Mouse (Mus musculus) ovary, postnatal 14 days (tissue): ENCODE measurements around the gene Shc2.
A peak's percentile ranks its signal among the peaks of the same experiment; 100 is the strongest.

Experiments used
- DNase-seq: peaks from one replicate; pipeline ENCODE4 v3.0.0; 2022; ENCODE audit warnings: low spot score

Shc2 gene

DNA sequence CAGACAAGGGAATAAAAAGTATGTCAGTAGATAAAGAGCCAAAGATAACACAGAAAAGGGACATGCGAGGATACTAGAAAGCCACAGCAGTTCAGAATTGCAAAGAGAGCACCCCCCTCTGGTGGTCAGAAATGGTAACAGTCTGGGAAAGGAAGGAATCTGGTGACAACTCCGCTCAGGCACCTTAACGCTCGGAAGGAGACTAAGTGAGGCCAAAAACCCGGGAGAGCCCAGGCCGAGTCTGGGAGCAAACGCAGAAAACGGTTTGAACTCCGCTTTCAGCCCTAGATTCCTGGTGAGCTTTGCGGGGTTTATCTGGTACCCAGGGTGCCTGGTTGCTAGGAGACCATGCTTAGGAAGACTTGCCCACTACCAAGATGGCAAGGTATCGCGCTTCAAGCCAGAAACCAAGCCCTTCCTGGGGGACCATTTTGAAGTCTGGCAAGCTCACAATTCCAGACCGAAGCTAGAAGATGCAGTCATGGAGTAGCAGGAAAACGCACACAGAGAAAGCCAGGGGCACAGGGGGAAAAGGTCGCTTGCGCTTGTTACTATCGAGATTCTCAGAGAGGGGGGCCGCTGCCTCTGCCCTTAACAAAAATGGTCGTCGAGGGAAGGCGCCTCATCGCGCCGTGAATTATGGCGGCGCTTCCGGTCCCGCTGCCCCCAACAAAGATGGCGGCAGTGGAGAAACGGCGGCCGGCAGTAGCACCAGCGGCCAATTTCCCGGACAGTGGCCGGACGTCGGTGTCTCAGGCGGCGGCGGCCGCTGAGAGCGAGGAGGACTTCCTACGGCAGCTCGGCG is 31.3 kb upstream of the Shc2 start, which contains the start of gene Tpgs1:
Gene Tpgs1 (plus strand): TSS at position 599 of the 805 bp plus-strand sequence.
- peak; percentile 83 for DNase-seq

DNA sequence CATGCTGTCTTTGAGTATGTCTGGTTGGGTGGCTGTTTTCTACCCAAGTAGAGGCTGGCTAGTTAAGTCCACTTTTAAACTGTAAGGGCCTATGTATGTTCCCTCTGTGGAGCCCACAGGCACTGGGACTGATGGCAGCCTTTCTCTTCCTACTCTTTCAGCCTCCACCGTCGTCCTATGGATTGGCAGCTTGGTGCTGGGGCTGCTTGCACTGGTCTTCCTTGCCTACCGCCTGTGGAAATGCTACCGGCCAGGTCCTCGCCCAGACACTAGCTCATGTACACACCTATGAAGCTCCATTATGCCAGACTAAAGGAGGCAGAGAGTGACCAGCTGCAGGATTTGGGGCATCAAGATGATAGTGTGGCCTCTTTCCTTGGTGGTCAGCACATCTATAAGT is 30.4 kb upstream of the Shc2 start:
- DNase-seq, result no peak

DNA sequence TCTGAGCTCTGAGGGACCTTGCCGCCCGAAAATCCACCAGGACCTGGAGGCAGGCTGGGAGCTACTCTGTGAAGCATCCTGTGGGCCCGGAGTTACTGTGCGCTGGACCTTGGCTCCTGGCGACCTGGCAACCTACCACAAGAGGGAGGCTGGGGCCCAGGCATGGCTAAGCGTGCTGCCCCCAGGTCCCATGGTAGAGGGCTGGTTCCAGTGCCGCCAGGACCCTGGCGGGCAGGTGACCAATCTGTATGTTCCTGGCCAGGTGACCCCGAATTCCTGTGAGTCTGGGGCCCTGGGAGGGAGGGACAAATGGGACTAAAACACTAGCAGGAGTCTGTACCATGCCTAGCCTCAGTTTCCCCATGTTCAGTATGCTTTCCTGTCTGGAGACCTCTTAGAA is 28.8 kb upstream of the Shc2 start:
- no peak for DNase-seq

DNA sequence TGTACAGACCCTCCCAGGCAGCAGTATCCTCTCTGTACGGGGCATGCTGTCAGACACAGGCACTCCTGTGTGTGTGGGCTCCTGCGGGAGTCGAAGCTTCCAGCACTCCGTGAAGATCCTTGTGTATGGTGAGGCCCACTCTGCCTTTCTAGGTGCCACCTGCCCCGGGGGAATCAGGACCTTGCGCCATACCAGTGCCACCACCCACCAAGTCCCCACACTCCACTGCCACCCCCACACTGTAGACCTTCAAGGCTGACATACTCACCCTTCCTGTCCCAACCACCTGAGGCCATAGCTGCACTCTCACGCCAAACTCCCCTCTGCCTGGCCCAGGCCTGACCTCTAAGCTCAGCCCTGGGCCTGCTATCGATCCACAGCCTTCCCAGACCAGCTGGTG is 27.3 kb upstream of the Shc2 start:
- no peak for DNase-seq

DNA sequence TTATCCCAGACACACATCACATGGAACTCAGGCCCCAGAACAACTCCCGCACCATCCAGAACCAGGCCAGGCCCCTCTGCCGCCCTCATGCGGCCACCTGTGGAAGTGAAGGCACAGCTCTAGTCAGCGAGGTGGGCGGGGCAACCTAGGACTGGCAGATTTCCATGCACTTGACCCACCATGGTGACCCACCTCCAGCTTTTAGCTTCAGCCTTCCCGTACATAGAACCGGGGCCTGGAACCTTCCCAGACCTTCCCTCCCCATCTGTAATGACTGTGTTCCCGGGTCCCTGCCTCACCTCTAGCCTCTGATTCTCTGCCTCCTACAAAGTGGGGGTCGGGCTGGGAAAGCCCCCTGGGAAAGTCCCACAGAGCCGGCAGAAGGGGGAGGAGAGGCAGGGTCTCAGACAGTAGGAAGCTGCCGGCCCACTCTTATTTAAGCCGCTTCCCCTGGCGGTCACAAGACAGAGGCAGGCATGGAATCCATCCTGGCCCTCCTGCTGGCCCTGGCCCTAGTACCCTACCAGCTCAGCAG is 26.5 kb upstream of the Shc2 start, which contains the start of gene Madcam1:
Gene Madcam1 (plus strand): TSS at position 429 of the 535 bp plus-strand sequence.
- DNase-seq, result peak; percentile 59

DNA sequence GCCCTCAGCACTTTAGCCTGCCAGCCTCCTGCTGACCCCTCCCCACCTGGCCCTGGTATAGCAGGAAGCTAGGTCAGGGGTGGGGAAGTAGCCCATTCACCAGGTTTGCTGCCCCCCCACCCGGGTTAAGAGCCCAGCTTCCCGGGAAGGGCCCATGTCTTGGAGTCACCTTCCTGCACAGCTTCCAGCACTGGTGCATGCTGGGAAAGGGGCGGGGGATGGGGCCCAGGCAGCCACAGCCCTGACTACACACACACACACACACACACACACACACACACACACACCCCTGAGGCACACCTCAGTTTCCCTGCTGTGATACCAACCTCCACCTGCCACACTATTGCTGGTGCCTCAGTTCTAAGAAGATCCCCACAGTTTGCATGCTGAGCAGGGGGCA is 24.1 kb upstream of the Shc2 start:
- no peak for DNase-seq

DNA sequence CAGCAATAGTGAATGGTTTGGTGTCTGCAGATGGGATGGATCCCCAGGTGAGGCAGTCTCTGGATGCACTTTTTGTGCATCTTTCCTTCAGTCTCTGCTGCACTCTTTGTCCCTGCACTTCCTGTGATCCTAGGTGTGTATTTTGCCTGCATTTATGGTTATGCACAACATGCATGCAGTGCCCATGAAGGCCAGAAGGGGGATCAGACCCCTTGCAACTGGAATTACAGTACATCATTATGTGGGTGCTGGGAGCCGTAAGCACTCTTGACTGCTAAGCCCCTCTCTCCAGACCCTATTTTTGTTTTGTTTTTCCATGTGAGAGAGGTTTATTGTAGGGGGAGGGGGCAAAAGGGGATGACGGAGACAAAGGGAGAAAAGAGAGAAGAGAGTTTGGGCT is 22.6 kb upstream of the Shc2 start:
- no peak for DNase-seq

DNA sequence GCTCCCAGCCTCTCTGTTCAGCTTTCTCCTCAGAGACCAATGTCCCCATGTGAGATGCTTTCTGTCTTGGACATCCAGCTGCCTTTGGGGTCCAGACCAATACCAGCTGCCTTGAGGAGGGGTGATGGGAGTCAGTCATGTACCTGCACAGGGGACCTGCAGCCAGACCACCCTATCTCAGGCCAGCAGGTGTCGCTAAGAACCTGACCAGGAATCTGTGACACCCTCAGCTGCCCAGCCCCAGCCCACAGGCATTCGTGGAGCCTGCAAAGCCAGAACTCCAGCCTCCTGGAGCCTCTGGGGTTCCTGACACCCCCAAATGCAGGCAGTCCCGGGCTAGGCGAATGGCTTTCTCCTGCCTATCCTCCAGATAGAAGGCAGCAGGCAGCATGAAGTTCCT is 21.1 kb upstream of the Shc2 start:
- no peak for DNase-seq

DNA sequence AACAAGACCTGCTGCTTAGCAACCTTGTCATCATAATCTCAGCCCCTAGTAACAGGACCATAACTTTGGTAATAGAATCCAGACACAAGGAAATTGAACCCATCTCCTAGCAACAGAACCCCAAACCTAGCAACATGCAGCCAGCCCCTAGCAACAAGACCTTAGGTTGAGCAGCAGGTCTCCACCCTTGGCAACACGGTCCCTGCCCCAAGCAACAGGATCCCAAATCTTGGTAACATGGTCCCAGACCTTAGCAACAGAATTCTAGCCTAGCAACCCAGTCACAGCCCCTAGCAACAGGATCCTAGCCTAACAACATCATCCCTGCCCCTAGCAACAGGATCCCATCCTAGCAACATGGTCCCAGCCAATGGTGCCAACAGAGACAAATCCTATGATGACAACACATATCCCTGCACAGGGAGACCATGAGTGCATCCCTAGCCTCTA is 17.3 kb upstream of the Shc2 start:
- DNase-seq, result no peak

DNA sequence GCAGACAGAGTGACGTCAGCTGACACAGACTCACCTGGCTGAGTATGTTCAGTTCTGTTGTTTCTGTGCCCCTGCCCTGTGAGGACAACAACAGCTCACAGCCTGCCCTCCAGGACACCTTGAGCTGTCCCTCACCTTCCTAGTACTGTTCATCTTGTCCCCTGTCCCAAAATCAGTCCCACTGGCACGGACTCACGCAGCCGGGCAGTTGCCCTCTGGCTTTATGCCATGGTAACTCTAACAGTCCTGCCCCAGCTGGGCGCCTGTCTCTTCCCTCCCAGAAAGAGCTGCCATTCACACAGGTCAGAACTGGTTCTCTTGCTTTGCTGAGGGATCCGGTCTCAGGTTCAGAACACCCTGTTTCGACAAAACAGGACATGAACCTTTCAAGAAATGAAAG is 15.1 kb upstream of the Shc2 start:
- DNase-seq, result no peak

DNA sequence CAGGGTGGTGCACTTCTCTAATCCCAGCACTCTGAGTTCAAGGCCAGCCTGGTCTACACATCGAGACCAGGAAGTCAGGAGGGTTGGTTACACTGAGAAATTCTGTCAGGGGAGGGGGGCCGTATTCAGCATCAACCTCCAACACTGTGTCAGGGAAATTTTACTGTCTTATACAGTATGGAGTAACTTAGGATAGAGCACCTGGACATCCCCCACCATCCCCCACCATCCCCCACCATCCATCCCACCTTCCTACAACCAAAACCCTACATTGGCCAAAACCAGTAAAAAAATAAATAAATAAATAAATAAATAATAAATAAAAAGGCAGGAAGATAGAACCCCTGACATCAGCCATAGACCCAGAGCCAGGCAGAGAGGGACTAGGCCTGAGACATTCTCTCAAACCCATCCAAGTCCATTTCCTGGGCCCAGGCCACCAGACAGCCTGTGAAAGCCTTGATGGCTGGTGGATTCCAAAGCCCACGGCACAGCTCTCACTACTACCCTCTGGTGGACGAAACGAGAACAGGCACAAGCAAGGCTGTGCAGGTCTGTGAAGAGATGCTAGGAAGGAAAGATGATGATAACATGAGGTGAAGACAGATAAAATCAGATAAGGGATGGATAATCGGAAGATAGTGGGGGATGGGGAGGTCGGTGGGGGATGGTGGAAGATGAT is 11.5 kb upstream of the Shc2 start:
- DNase-seq, result peak; percentile 77

DNA sequence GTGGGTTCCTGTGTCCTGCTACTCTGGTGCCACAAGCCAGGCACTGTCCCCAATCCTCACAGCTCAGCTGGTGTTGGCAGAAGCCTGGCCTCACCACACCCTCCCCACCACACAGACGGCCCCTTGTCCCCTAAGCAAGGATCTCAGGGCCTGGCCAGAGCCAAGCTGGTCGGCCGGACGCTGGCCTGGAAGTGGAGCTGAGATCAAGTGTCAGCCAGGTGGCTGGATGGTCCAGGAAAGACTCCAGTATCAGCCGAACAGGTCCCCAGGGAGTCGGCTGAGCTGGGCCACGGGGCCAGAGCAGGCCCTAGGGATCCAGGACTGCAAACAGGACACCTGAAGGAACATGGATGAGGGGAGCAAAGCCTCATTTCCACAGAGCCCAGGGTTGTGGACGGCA is 8.0 kb upstream of the Shc2 start, which contains the start of gene Odf3l2:
Gene Odf3l2 (minus strand): TSS at position 28 of the 400 bp plus-strand sequence.
- no peak for DNase-seq

DNA sequence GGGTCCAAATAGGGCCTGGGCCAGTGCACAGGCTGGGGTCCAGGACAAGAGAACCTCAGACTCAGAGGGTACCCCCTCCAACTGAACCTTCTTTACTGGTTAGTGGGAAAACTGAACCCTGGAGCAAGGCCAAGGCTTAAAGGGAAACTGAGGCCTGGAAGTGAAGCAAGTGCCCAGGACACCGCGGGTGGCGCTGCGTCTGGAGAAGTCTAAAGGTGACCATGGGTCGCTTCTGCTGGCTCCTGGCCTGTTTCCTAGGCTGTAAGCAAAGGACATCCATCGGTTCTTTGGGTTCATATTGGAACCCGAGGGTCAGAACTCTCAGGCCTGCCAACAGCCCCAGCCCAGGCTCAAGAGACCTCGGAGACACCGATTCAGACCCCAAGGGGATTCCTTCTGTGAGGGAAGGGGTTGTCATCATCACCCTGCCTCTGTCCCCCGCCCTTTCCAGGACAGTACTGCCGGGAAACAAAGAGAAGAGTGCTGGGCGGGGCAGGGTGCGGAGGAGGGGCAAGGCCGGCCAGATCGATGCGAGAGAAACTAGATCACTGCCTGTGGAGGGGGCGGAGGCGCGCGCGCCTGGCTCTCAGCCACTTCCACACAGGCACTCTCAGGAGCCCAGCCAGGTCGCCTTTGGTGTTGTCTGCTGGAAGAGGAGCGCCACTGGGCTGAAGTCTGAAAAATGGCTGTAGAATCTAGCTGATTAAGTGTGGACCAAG is 927 bp upstream of the Shc2 start:
- no peak for DNase-seq

DNA sequence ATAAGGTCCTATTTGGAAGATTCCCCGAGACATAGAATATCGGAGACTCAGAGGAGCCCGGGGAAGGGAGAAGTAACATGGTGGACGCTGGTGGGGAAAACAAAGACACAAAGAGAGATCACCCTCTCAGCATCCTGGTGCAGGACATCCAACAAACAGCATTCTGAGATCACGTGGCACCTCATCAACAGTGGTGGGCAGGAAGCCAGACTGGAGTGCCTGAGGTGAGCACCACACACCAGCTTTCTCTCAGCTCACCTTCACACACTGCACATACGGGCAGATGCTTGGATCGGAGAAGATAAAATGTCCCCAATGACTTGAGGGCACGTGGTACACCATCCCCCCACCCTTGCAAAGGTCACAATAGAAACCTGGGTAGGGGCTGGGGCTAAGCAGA is 1.4 kb downstream of the Shc2 start:
- no peak for DNase-seq

DNA sequence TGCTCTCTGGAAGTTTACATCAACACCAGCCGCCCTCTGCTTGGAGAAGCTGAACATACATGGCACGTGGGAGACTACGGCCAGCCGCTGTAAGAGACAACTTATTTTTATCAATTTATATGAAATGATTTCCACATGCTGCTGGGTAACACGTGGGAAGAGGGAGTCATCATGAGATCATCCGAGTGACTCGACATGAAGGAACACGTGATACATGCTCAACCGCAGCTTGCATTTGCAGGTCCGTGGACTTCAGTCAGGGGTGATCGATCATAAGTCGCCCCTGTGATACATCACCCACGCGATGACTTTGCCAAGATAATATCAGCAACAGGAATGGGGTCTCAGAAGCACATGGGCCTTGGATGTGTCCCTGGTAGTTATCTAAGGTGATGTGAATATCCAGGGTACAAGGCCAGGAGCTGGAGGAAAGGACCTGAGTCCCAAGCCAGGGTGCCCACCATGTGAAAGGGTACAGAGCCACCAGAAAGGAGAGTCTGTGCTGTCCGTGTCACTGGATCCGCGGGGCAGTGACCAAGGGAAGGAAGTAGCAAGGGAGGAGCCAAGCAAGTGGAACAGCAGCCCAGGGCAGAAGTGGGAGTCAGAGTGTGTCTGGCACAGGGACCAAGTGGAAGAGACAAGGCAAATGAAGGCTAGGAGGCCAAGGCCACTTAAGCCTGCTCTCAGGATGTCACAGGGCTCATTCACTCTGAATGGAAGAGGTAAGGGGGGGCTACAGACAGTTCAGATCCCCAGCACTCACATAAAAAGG is 4.5 kb downstream of the Shc2 start:
- no peak for DNase-seq

DNA sequence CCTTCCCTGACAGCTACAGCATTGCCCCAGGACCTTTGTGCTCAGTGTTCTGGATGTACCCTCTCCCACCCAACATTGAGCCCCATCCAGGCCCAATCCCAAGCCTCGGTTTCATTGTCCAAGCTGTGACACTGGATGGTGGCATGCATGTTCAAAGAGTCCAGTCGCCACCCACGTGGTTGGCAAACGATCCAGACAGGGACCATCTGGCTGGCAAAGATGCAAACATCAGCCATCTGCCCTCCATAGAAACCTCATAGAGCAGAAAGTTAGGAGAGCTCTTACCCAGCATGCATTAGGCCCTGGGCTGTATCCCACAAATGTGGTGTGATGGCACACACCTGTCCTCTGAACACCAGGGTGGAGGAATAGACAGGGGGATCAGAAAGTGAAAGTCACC is 6.3 kb downstream of the Shc2 start:
- no peak for DNase-seq

DNA sequence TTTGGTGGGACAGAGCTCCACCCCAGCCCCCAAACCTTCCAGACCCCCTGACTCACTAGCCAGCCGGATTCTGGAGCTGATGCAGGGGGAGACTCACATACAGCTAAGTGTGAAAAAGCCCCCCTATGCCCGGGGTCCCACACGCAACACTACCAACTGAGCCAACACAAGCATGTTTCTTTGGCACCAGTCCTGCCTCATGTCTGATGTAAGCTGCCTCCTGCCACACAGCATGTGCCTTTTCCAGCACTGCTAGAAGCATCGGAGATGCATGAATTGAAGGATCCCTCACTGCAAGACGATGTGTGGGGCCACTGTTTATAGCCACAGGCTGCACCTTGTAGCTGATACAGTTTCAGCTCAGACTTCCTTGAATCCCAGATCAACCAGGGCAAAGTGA is 9.3 kb downstream of the Shc2 start:
- no peak for DNase-seq

DNA sequence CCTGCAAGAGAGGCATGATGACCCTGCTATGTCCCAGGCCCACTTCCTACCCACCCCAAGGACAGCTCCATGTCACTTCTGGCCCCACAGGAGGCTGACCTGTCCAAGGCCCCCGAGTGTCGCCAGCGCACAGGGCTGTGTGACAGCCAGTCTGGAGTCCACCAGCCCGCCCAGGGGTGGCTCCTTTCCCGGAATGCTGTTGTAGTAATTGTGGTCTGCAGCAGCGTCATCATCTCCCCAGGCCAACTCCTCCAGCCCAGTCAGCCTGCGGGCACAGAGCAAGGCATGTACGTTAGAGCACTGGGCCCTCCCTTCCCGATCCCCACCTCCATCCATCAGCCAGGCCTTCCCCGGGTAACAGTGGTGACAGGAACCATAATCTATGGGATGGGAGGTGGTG is 11.6 kb downstream of the Shc2 start:
- DNase-seq, result no peak

DNA sequence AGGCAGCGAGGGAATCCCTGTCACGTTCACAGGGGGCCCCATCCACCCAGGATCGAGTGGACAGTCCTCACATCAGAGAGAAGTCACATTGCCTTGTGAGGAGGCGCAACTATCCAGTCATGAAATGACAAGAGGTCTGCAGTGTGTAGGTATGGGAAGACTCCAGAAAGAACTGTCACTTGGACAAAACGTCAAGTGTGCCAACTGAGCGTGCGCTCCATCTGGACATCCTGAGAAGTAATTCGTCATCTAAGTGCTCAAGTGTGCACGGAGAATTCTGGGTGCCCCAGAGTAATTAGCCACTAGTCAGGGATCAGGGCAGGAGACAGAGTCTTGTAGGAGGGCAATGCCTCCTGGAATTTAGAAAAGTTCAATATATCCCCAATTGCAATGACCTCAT is 12.3 kb downstream of the Shc2 start:
- DNase-seq, result no peak

DNA sequence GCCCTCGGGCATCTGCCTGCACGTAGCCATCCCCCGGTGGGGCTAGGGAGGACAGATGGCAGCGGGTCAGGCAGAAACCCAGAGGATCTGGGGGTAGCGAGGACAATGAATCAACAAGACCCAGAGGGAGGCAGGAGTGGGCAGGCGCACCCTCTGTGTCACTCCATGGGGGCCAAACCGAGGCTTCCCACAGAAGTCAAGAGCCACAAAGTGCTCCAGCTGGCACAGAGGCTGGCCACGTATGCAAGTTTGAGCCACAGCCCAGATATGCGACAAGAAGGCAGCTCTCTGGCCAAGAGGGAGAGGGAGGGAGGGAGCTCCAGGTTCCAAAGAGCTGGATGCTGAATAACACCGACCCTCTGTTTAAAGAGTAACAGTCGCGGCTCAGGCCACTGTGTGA is 13.8 kb downstream of the Shc2 start:
- DNase-seq, result no peak

DNA sequence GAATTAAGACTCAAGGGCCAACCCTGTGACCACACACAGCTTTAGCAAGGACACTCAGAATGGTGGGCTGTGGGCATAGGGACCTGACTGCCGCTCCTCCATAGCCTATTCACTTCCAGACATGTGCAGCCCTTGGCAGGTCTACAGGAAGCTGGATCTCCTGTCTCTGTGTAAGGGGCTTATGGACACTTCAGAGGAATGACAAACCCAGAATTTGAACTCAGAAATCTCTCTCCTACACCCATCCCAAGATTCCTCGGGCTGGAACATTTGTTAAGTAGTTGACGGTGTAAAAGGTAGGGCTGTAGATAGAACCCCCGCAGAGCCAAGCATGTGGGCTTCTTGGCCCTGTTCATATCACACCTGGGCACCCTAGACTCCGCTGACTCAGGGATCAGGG is 21.3 kb downstream of the Shc2 start:
- no peak for DNase-seq

DNA sequence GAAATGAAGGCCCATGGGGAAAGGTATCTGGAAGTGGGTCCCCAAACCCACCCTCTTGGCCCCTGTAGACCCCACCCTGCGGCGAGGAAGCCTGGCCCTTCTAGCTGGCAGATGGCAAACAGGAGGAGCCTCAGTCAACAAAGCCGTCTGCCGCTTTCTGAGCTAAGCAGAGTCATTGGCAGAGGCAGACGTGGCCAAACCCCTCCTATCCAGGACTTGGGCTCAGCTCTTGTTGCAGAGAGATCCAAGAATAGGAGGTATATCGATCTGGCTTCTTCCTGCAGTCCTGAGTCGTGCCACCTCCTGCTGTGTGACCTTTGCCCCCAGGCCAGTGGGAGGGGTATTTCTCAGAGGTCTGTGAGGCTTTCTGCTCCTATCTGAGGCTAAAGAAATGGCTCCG is 21.9 kb downstream of the Shc2 start:
- DNase-seq, result no peak
